Mouse (Mus musculus) CH12.LX (cell line): ENCODE data around the gene Lpar3.

Source experiments
- CTCF ChIP-seq, 2 experiments: IDR thresholded peaks in 1 of 2; conservative IDR thresholded peaks in 1 of 2; 2 replicates each; pipeline ENCODE4 v1.5.1; 2011 to 2012; ENCODE audit warnings: low read depth in 2 of 2, low read length in 2 of 2, improper control_type of control experiment in 1 of 2, inconsistent platforms in 1 of 2, mild to moderate bottlenecking in 1 of 2, moderate library complexity in 1 of 2
- EP300 ChIP-seq: IDR thresholded peaks from 2 replicates; pipeline ENCODE4 v1.6.1; 2011; ENCODE audit warnings: low read length, improper control_type of control experiment
- GABPA ChIP-seq: IDR thresholded peaks from 2 replicates; pipeline ENCODE4 v1.6.1; 2012; ENCODE audit warnings: low read depth, low read length, improper control_type of control experiment, inconsistent platforms; ENCODE audit not compliant: insufficient replicate concordance
- IRF4 ChIP-seq: IDR thresholded peaks from 2 replicates; pipeline ENCODE4 v1.6.1; 2014; ENCODE audit warnings: low read depth, mild to moderate bottlenecking, inconsistent platforms, low read length, improper control_type of control experiment
- KAT2A ChIP-seq: IDR thresholded peaks from 2 replicates; pipeline ENCODE4 v1.6.1; 2012; ENCODE audit warnings: low read length, improper control_type of control experiment, inconsistent platforms; ENCODE audit not compliant: insufficient replicate concordance
- MAFK ChIP-seq: IDR thresholded peaks from 2 replicates; pipeline ENCODE4 v1.6.1; 2011; ENCODE audit warnings: low read length, improper control_type of control experiment; ENCODE audit not compliant: insufficient replicate concordance
- POLR2AphosphoS2 ChIP-seq: IDR thresholded peaks from 2 replicates; pipeline ENCODE4 v1.6.1; 2011; ENCODE audit warnings: low read depth, low read length, improper control_type of control experiment
- TCF12 ChIP-seq: IDR thresholded peaks from 2 replicates; pipeline ENCODE4 v1.6.1; 2014; ENCODE audit warnings: low read depth, mild to moderate bottlenecking, inconsistent platforms, low read length, improper control_type of control experiment

- no peak for TF ChIP-seq MAFK
- no peak for TF ChIP-seq POLR2AphosphoS2
- TF ChIP-seq KAT2A = no peak
- TF ChIP-seq TCF12 = no peak
- no peak for TF ChIP-seq IRF4
- no peak for TF ChIP-seq GABPA
- no peak for TF ChIP-seq EP300
- TF ChIP-seq CTCF (conservative IDR thresholded peaks at IDR 0.05 in 1 of 2, IDR thresholded peaks at IDR 0.05 in 1 of 2; ENCODE audit: low read depth in 2 of 2, low read length in 2 of 2) = no peak
Measured at GRCm38 (mm10) chr3:146234530-146234929, 13.8 kb downstream of the Lpar3 start.
